Mouse (Mus musculus) kidney, adult 10 weeks (tissue): ENCODE data around the gene Dyrk1a. TPM values are rescaled to one million over a fixed set of nuclear protein-coding genes. Genes with fewer than 3 reads are reported as not detected.

Experiments used
- polyA plus RNA-seq: library from polyadenylated mRNA; stranded (reverse); fragments of 350-450 nt; fragmentation: Illumina TruSeq; extraction: RNeasy Lipid Tissue Mini Kit (QIAGEN cat#74804); gene quantifications from one replicate; pipeline ENCODE4 v1.2.3, GENCODE M21; 2014; ENCODE audit warnings: low read depth, low replicate concordance

Gene Dyrk1a
- polyA plus RNA-seq: 32.3 TPM

GRCm38 (mm10) chr16:94569229-94570176, at the start of gene Dyrk1a:
Dyrk1a (plus strand) TSS chr16:94570010.

GRCm38 (mm10) chr16:94526344-94527151, 43.3 kb upstream of the Dyrk1a start, which contains the start of gene Vps26c:
Vps26c (minus strand) TSS chr16:94526830.

Other genes with a start within 250 kb of the Dyrk1a start
- 5.9 TPM for gene Ripply3, start 241.6 kb upstream of the Dyrk1a start, polyA plus RNA-seq
- gene Ttc3, start 199.4 kb upstream of the Dyrk1a start, polyA plus RNA-seq: 88.5 TPM
- gene Pigp, start 198.2 kb upstream of the Dyrk1a start, polyA plus RNA-seq: 336 TPM
- gene Vps26c, start 43.2 kb upstream of the Dyrk1a start, polyA plus RNA-seq: 13.7 TPM